Mouse (Mus musculus) ES-E14 (cell line): ENCODE results near the gene H2-Oa. TPM values are rescaled to one million over a fixed set of nuclear protein-coding genes. Genes with fewer than 3 reads are reported as not detected.

Experiments
- DNase-seq: peaks from one replicate; pipeline ENCODE4 v3.0.0-alpha.2; 2013; ENCODE audit warnings: low read depth, low spot score
- H3K27ac ChIP-seq: 2 replicates; pipeline ENCODE4 v1.5.1; 2012; ENCODE audit warnings: low read depth, mild to moderate bottlenecking, low read length, moderate library complexity, mixed read lengths; ENCODE audit not compliant: poor library complexity, insufficient read depth, severe bottlenecking
- H3K36me3 ChIP-seq: 2 replicates; pipeline ENCODE4 v1.6.1; 2012; ENCODE audit warnings: mild to moderate bottlenecking, low read length, moderate library complexity, mixed read lengths; ENCODE audit not compliant: control insufficient read depth, poor library complexity, insufficient read depth, severe bottlenecking
- H3K4me1 ChIP-seq, 2 experiments: fragments of 150-350 bp in 1 of 2; sonication (generic) in 1 of 2; 2 replicates each; pipeline ENCODE4 v1.6.1; 2012; ENCODE audit warnings: low read length in 2 of 2, mild to moderate bottlenecking in 1 of 2, mixed read lengths in 1 of 2; ENCODE audit not compliant: control insufficient read depth in 2 of 2, insufficient read depth in 2 of 2, poor library complexity in 1 of 2
- H3K4me3 ChIP-seq, 2 experiments: fragments of 150-350 bp in 1 of 2; sonication (generic) in 1 of 2; 2 replicates each; pipeline ENCODE4 v1.5.1; 2012; ENCODE audit warnings: low read length in 2 of 2, low read depth in 1 of 2, mild to moderate bottlenecking in 1 of 2, mixed read lengths in 1 of 2; ENCODE audit not compliant: insufficient read depth in 1 of 2, poor library complexity in 1 of 2, severe bottlenecking in 1 of 2
- H3K9ac ChIP-seq: 2 replicates; pipeline ENCODE4 v1.6.1; 2012; ENCODE audit warnings: low read depth, mild to moderate bottlenecking, low read length, mixed read lengths; ENCODE audit not compliant: poor library complexity, insufficient read depth, severe bottlenecking
- H3K9me3 ChIP-seq: fragments of 150-350 bp; sonication (generic); 2 replicates; pipeline ENCODE4 v1.6.1; 2012; ENCODE audit warnings: low read depth, mild to moderate bottlenecking, low read length; ENCODE audit not compliant: control insufficient read depth, insufficient read depth
- CHD2 ChIP-seq: IDR thresholded peaks from 2 replicates; pipeline ENCODE4 v1.6.1; 2014; ENCODE audit warnings: mild to moderate bottlenecking, low read depth, low read length, inconsistent platforms
- HCFC1 ChIP-seq: IDR thresholded peaks from 2 replicates; pipeline ENCODE4 v1.6.1; 2012; ENCODE audit warnings: low read length, inconsistent platforms, borderline replicate concordance; ENCODE audit not compliant: insufficient read depth
- MAFK ChIP-seq: IDR thresholded peaks from 2 replicates; pipeline ENCODE4 v1.6.1; 2014; ENCODE audit warnings: mild to moderate bottlenecking, low read depth, low read length, inconsistent platforms; ENCODE audit not compliant: insufficient read depth
- ZC3H11A ChIP-seq: IDR thresholded peaks from 2 replicates; pipeline ENCODE4 v1.6.1; 2012; ENCODE audit warnings: low read depth, mild to moderate bottlenecking, inconsistent platforms, low read length, borderline replicate concordance
- ZNF384 ChIP-seq: IDR thresholded peaks from 2 replicates; pipeline ENCODE4 v1.6.1; 2012; ENCODE audit warnings: low read depth, low read length, inconsistent platforms
- in situ Hi-C, 2 experiments: fragments of 600-800 bp; cut with MboI; formaldehyde crosslinking; loops; one replicate each; pipeline ENCODE4 v1.15.1; 2025; ENCODE audit warnings: low sequenced_read_pairs in 2 of 2, inconsistent platforms in 1 of 2; ENCODE audit not compliant: unreplicated experiment in 2 of 2
- total RNA-seq: library from RNA; depleted of rRNA; stranded (reverse); fragments of 300-350 nt; gene quantifications from 2 replicates; pipeline ENCODE4 v1.2.3, GENCODE M21; 2012

The H2-Oa gene
- total RNA-seq, 1 experiment: 0.54 TPM

DNA sequence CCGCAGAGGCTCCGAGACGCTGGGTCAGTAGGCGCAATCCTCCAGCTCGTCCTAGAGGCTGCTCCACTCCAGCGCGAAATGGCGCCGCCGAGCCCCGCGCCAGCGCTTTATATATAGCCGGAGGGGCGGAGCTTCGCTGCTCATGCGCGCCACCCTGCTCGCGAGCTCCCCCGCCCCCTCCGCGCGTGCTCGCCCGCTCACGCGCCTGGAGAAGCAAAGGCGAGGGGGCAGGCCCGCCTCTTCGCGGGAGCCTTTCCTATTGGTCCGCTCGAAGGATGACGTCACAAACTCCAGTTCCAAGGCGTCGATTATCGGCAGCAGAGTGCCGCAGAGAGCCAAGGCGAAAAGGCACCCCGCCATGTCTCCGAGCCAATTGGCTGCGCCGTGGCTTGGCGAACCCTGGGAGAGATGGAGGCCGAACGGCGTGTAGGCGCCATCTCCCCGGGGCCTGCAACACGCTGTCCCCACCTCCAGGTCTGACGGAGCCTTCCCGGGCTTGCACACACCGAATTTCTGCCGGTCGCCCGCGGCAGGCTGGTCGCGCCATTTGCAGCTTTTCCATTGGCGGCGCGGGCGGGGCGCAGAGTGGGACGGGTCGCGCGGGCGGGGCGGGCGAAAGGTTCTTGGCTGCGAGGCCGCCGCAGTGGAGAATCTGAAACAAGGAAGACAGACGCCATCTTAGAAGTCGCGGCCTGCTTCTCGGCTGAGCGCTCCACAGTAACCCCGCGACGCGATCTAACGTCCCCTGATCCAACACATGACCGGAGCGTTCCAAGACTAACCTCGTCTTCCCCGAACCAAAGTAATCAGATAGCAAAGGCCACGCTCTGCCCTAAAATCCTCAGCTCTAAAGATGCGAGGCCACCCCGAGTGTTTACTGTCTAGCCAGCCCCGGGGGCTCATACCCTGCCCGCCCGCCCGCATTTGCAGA lies 27.4 kb downstream of the H2-Oa start, which contains the start of gene H2-DMa:
H2-DMa (plus strand) TSS at position 293 of the 931 bp plus-strand sequence.
- Histone ChIP-seq H3K9ac (peak within 1 kb of the TSS; percentile 99), H3K36me3 (peaks cover 47% of the 10 kb centered on the region), H3K27ac (peak within 1 kb of the TSS; percentile 99), H3K4me1 (no peaks in the 10 kb centered on the region), H3K9me3 (no peaks in the 10 kb centered on the region), H3K4me3 (peak within 1 kb of the TSS; percentile 85 to 99)
- TF ChIP-seq HCFC1 (peak; percentile 49; the same call in 1 of the 2 replicates), ZNF384 (no peak), CHD2 (peak; percentile 4; the same call in 1 of the 2 replicates), ZC3H11A (no peak), MAFK (no peak)
- peak; percentile 96 for DNase-seq
- in situ Hi-C loops: no loop called here

- Histone ChIP-seq H3K36me3 (peaks cover 40% of the 10 kb centered on the region), H3K9me3 (no peaks in the 10 kb centered on the region), H3K4me1 (no peaks in the 10 kb centered on the region), H3K27ac (peak overlapping the region; percentile 99), H3K9ac (peak overlapping the region; percentile 99), H3K4me3 (peak overlapping the region; percentile 85 to 90)
- in situ Hi-C loops: no loop called here
- DNase-seq: peak; percentile 68
- TF ChIP-seq CHD2: no peak
- TF ChIP-seq ZNF384: no peak
- TF ChIP-seq ZC3H11A: no peak
- TF ChIP-seq MAFK: no peak
- no peak for TF ChIP-seq HCFC1
Measured at GRCm38 (mm10) chr17:34120180-34120723, 28.1 kb downstream of the H2-Oa start.

- peak; percentile 69 for DNase-seq
- Histone ChIP-seq H3K9me3 (no peaks in the 10 kb centered on the region), H3K4me1 (no peaks in the 10 kb centered on the region), H3K4me3 (peak overlapping the region; percentile 85 to 90), H3K27ac (peak overlapping the region; percentile 99), H3K36me3 (peaks cover 34% of the 10 kb centered on the region), H3K9ac (peak overlapping the region; percentile 99)
- TF ChIP-seq MAFK (peak; percentile 97), ZNF384 (no peak), CHD2 (peak; percentile 19; the same call in 1 of the 2 replicates), ZC3H11A (no peak), HCFC1 (no peak)
- in situ Hi-C loops: no loop called here
Measured at GRCm38 (mm10) chr17:34120814-34121171, 28.7 kb downstream of the H2-Oa start.

DNA sequence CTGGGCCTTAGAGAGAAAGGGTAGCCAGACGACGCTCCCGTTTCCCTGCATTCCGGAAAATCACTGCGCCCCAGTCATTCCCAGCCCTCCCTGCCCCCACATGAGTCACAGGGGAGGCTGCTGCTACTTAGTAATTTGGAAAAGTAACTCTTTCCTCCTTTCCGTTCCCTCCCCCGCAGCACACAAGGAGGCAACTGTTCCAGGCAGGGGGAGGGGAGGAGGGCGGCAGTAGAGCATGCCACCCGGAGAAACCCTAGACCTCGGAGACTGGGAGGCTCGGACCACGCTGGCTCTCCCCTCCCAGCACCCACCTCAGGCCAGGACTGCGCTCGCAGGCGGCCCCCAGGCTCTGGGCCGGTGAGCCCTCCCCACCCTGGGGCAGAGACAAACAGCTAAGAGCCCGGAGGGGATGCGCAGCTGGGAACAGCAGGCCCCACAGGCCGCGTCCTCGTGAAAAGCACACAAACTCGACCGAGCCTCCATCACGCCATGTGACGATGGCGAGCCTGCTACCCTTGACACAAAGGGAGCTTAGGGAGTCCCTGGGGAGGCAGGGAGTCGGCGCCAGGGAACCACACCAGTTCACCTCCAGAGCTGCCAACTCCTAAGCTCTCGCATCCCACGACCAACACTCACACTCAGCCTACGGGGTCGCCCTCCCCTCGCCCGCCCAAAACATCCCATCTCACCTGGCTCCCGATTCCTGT lies 29.2 kb downstream of the H2-Oa start:
- no peak for TF ChIP-seq ZC3H11A
- no peak for TF ChIP-seq ZNF384
- TF ChIP-seq CHD2: 0 out of 2 replicates have a peak, but pooled peaks have one; percentile 14
- Histone ChIP-seq H3K27ac (peak overlapping the region; percentile 99), H3K4me3 (peak overlapping the region; percentile 85 to 90), H3K9ac (peak overlapping the region; percentile 99), H3K9me3 (no peaks in the 10 kb centered on the region), H3K4me1 (no peaks in the 10 kb centered on the region), H3K36me3 (peaks cover 30% of the 10 kb centered on the region)
- no peak for DNase-seq
- in situ Hi-C loops: no loop called here
